Mouse (Mus musculus) thymus, postnatal 0 days (tissue): Measurements from ENCODE around the gene Mef2b. TPM values are rescaled to one million over a fixed set of nuclear protein-coding genes. Genes with fewer than 3 reads are reported as not detected.

Experiments used
- DNase-seq: peaks from one replicate; pipeline ENCODE4 v3.0.0-alpha.2; 2015; ENCODE audit warnings: low spot score
- polyA plus RNA-seq: library from polyadenylated mRNA; unstranded; fragments of >200 nt; fragmentation: Nextera tagmentation; extraction: Ambion mirVana; gene quantifications from 2 replicates; pipeline ENCODE4 v1.2.1, GENCODE M21; 2015

The Mef2b gene
- polyA plus RNA-seq, result 7.5 and 9.8 TPM in 2 replicates

DNA sequence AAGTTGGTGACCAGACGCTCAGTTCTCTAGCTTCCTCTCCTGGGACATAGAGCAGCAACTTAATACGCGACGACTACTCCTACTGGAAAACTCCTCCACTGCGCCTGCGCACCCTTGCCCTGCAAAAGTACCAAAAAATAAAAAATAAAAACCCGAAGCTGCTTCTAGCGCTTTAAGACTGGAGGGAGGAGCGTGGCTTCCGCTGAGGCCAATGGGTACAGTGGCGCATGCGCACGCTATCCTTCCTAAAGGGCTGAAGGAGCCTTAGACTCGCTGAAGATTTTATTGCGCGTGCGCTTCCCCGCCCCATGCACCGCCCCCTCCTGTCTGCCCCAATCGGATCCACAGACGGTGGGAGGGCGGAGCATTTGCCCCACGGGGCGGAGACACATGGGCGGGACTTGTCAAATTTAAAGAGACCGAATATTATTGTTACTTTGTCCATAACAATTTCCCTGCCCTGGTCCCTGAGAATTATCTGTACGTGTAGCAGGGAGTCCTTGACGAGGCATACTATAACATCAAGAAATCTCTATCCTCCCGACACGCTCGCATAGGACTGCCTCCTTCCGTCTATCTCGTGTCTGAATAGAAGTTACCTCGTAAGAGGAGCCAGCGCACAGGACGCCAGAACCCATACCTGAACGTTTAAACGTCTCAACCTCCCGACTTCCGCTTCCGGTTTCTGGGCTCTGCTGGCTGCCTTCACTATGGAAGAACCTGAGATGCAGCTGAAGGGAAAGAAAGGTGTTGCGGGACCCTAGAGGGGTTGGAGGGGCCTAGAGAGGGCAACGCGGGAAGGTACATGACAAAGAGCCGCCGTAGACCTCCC, at the start of gene Mef2b, which contains the start of the genes Rfxank and Borcs8:
Mef2b (plus strand) TSS at position 686 of the 832 bp plus-strand sequence.
Rfxank (minus strand) TSS at position 129 of the 832 bp plus-strand sequence.
Borcs8 (plus strand) TSS at position 474 of the 832 bp plus-strand sequence.
- DNase-seq, result peak; percentile 100

DNA sequence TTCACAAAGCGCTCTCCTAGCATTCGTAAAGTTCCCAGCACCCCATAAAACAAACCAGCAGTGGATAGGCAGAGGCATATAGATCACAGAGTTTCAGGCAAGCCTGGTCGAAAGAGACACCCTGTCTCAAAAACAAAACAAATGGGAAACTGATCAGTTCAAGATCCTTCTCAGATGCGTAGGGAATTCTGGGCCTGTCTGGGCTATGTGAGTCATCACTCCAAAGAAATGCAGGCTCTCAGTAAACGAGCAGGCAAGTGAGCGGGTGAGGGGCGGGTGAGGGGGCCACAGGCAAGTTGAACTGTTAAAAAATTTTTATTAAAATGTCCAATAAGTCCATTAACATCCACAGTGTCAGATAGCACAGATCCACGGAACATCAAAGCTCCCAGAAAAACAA, 46.7 kb upstream of the Mef2b start:
- no peak for DNase-seq

GRCm38 (mm10) chr8:70099276-70099675, 40.2 kb upstream of the Mef2b start:
- no peak for DNase-seq

- DNase-seq, result no peak
Observed at GRCm38 (mm10) chr8:70100241-70100640, 39.3 kb upstream of the Mef2b start.

DNA sequence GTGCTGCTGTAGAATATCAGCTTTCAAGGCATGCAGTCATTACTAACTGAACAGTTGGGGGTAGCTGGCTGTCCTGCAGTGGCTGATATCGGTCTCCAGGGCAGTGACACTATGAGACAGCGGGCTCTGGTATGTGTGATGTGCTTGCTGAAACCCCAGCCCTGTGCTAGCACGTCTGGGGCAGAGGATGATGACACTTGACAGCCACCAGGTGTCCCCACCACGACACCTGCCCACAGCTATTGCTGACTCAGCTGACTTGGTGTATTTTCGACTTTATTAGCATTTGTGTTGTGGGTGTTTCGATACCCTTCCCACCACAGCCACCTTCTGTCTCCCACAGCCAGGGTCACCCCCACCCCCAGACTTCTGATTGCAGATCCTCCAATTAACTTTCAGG, 35.0 kb upstream of the Mef2b start:
- peak; percentile 65 for DNase-seq

GRCm38 (mm10) chr8:70104922-70105321, 34.6 kb upstream of the Mef2b start:
- no peak for DNase-seq

GRCm38 (mm10) chr8:70110451-70110850, 29.1 kb upstream of the Mef2b start:
- DNase-seq, result no peak

DNA sequence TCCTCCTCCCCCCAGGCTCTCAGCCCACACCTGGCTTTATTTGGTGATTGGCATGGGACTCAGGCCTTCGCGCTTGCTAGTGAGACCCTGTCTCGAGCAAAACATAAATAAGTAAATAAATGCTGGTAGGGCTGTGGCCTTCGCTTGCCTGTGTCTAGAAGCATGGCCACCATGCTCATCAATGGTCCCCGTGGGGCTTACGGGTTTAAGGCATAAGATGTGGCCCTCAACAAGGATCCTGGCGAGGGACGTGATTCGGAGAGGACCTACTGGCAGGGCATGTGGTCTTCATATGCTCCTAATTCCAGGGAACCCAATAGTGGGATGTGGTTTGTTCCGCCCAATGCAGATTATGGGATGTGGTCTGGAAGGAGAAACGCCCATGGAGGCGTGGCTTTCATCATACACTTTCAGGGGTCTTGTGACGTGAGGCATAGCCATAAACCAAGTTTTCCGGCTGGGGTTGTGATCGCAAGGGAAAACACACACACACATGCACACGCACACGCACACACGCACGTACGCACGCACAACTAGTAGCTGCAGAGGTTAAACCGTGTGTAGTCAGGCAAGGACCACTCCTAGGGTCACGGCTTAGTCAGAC, 28.2 kb upstream of the Mef2b start:
- no peak for DNase-seq

- DNase-seq, result no peak
Observed at GRCm38 (mm10) chr8:70112401-70113016, 27.0 kb upstream of the Mef2b start.

DNA sequence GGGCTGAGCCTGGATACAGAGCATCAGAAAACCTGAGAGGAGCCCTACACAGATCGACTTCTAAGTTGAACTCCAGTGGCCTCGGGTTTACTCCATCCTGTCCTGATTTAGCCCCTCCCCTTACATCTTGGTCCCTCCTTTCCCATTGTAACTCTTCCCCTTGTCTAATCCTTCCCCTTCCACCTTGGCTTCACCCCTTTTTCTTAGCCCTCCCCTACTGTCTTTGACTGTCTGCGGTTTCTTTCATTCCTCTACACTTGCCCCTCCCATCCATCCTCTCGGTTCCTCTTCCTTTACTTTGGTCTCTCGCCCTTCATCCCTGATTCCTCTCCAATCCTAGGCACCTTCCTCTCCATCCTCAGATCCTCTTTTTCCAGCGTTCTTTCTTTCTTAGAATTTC, 25.0 kb upstream of the Mef2b start:
- DNase-seq, result no peak

DNA sequence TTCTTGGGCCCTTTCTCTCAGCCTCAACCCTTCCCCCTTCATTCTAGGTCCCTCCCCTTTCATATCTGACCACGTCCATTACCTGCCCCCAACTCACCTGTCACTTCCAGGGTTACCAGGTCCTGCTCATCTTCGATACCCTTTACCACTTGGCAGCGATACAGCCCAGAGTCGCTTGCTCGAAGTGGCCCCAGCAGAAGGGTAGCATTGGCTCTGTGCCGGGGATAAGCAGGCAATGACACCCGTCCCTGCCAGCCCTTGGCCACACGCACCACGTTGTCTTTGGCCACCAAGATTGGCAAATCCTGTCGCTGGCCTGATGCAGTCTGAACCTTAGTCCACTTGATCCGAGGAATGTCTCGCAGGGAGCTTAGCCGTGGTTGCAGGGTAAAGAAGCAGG, 24.6 kb upstream of the Mef2b start:
- no peak for DNase-seq

DNA sequence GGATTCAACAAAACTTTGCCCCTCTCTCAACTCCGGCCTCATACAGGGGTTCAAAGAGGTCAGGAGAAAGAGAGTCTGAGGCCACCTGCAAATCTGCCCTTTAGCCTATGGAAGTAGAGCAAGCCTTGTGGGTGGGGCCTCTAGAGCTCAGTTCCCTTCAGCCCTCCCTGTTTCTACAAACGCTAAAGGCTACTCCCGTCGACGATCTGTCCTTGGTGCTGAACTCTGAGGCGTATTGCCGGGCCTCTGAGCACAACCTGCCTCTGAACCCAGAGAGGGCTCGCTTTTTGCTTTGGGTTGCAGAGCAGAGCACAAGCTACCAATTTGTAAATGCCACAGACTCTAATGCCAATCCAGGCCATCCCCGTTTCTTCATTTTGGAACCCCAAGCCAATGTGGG, 21.9 kb upstream of the Mef2b start:
- peak; percentile 43 for DNase-seq

- peak; percentile 8 for DNase-seq
Observed at GRCm38 (mm10) chr8:70118726-70119700, 20.5 kb upstream of the Mef2b start.

GRCm38 (mm10) chr8:70120667-70121066, 18.8 kb upstream of the Mef2b start, which contains the start of gene Ncan:
TSS of gene Ncan (minus strand) at chr8:70120873.
- peak; percentile 31 for DNase-seq

GRCm38 (mm10) chr8:70122863-70123262, 16.6 kb upstream of the Mef2b start:
- no peak for DNase-seq

- no peak for DNase-seq
Observed at GRCm38 (mm10) chr8:70124992-70125391, 14.5 kb upstream of the Mef2b start.

DNA sequence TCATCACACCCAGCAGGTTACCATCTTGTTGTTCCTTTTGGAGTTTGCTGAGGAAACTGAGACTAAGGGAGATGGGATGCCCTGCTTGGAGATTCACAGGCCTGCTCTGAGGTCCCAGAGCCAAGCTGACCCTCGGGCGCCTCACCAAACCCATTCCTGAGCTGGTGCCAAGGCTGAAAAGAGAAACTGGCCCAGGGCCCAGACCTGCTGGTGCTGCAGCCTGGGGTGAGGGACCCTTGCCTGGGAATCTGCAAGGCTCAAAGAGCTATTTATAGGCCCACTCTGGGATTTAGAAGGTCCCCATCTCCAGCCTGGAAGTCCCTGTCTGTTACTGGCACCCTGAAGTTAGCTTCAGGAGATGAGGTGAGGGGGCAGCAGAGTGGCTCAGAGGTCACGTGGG, 11.1 kb upstream of the Mef2b start:
- no peak for DNase-seq

DNA sequence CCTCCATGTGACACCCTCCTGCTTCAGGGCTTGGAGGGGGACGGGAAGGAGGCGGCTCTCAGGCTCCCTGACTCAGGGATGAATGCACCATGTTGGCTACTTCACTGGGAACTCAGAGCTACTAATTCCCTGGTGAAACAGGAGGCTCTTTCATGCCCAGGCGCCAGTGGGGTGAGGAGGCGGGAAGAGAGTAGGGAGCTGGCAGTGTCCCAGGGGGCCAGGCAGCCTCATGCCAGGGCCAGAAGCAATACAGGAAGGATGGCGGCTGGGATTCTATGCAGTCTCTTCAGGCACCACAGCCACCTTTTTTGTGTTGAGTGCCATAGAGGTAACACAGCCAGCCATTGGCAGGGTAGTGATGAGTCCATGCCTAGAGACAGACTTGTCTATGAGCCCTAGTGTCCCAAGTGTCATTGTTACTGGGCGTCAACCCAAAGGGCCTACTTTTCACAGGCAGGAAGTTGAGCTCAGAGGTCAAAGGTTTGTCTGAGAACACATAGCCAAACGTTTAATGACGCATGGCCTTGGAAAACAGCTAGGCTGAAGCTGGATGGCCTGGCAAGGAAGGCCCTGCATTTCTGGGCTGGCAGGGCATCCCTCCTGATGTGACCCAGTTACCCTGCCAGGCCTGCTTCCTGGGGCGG, 10.1 kb upstream of the Mef2b start:
- no peak for DNase-seq

DNA sequence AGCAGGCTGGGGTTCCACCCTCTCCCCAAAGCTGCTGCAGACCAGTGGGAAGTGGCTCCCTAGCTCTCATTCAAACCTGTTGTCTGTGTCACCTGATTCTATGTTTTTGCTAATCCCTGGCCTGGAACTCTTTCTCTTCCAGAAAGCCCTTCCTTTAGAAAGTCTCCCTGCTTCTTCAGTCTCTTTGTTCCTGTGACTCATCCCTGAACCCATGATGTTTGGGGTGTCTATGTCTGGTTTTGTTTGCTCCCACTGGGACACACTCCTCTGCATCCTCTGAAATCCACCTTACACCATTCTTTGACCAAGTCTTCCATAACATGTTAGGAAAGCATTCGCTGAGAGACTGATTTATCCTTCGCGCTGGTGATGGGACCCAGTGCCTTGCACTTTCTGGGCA, 9.4 kb upstream of the Mef2b start:
- no peak for DNase-seq

- DNase-seq, result peak; percentile 91
Observed at GRCm38 (mm10) chr8:70131166-70131883, 8.2 kb upstream of the Mef2b start, which contains the start of gene Nr2c2ap. TSS of gene Nr2c2ap (plus strand) at chr8:70131333.
